Mouse (Mus musculus) adrenal gland, adult 18-20 months (tissue): ENCODE results near the gene Ptma. TPM values are rescaled to one million over a fixed set of nuclear protein-coding genes. Genes with fewer than 3 reads are reported as not detected.
"Not testable (repeated sequence)": the region's sequence is repeated elsewhere in the genome, so short reads cannot be mapped to it uniquely, and the experiment has no call there.

Experiments used
- DNase-seq, 2 experiments: peaks; one replicate each; pipeline ENCODE4 v3.0.0; 2021 to 2022; ENCODE audit warnings: low spot score in 2 of 2
- long read RNA-seq, 2 experiments: library from polyadenylated mRNA; stranded (forward); transcript quantifications; one replicate each; pipeline ENCODE4 v2.0.0; 2021
- total RNA-seq, 2 experiments: library from RNA; stranded (reverse); gene quantifications; 1 replicate in 1 of 2; 2 replicates in 1 of 2; pipeline ENCODE4 v1.2.3; 2021

Gene Ptma
- total RNA-seq = 100 to 1,000 TPM; 463 to 486 TPM
- long read RNA-seq, experiment 1, transcript Ptma-201 (5 exons, 1,216 nt) = major isoform, 97 of 104 reads
- long read RNA-seq, experiment 1, partial matches to known transcripts = 2 of 104 reads
- long read RNA-seq, experiment 1, other reads (novel, unspliced or antisense) = 5 of 104 reads
- long read RNA-seq, experiment 2, transcript Ptma-201 (5 exons, 1,216 nt) = major isoform, 277 of 296 reads
- long read RNA-seq, experiment 2, partial matches to known transcripts = 7 of 296 reads
- long read RNA-seq, experiment 2, other reads (novel, unspliced or antisense) = 11 of 296 reads

GRCm38 (mm10) chr1:86526116-86526788, at the start of gene Ptma:
Ptma (plus strand) TSS chr1:86526726.
- peak; percentile 91 to 96 for DNase-seq

- DNase-seq = no peak
Measured at GRCm38 (mm10) chr1:86477738-86478285, 48.7 kb upstream of the Ptma start.

- DNase-seq = no peak
Measured at GRCm38 (mm10) chr1:86479099-86479825, 47.3 kb upstream of the Ptma start.

- DNase-seq = no peak
Measured at GRCm38 (mm10) chr1:86480288-86480687, 46.2 kb upstream of the Ptma start.

GRCm38 (mm10) chr1:86480735-86481447, 45.6 kb upstream of the Ptma start:
- DNase-seq = no peak

DNA sequence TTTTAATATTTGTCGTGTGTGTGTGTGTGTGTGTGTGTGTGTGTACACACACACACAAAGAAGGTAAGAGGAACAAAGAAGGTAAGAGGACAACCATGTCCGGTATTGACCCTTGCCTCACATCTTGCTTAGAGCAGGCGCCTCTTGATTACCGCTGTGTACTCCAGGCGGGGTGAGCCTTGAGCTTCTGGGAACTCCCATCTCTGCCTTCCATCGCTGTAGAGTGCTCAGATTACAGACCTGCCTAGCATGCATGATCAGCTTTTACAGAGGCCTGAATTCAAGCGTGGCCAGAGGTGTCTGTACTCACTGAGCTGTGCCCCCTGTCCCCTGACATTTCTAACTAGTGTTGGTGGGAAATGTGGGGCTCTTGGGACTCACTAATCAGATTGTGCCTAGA, 45.1 kb upstream of the Ptma start:
- no peak for DNase-seq

DNA sequence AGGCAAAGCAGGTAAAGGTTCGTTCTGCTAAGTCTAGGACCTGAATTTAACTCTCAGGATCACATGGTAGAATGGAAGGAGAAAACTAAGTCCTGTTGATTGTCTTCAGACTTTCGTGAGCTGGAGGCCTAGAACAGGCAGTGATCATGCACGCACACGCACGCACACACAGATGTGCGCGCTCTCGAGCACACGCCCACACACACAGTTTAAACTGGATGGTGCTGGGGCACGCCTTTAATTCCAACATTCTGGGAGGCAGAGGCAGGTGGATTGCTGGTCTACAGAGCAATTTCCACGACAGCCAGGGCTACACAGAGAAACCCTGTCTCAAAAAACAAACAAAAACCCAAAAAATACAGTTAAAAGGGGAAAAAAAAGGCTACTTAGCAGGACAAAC, 44.2 kb upstream of the Ptma start:
- no peak for DNase-seq

GRCm38 (mm10) chr1:86482761-86483160, 43.8 kb upstream of the Ptma start:
- no peak for DNase-seq

DNA sequence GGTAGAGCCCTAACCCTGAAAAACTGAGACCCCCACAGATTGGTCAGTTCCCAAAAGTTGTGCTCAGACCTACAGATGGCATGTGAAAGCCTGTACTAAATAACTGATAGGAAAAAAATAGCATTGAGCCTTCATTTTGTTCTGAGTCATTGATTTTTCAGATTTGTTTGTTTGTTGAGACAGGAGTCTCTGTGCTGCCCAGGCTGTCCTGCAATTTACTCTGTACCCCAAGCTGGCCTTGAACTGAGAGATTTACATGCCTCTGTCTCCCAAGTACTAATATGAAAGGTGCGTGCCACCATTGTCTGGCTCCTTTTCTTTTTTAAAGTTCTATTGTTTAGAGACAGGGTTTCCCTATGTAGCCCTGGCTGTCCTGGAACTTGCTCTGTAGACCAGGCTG, 41.2 kb upstream of the Ptma start:
- no peak for DNase-seq

- DNase-seq = not testable (repeated sequence)
Measured at GRCm38 (mm10) chr1:86485858-86486257, 40.7 kb upstream of the Ptma start.

DNA sequence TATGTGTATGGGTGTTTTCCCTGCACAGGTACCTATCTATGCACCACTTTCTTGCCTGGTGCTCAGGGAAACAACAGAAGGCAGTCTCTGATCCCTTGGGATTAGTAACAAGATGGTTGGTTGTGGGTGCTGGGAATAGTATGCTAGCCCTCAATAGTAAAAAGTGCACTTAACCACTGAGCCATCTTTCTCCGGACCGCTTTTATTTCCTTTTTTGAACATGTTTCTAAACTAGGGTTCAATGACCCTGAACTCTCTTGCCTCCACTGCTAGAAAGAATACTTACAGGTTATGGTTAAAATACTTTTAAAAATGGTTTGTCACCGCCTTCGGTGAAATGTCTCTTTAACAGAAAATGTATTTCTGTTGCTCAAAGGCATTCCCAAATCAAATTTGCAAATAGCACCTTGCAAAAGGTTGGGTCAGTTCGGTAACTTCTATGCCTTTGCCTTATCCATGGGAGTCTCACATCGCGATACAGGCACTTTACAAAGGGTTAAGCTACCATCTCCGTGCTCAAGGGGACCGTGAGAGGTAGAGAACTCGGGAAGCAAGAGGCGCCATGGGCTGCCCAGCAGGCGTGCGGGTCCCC, 39.7 kb upstream of the Ptma start:
- DNase-seq = no peak

DNA sequence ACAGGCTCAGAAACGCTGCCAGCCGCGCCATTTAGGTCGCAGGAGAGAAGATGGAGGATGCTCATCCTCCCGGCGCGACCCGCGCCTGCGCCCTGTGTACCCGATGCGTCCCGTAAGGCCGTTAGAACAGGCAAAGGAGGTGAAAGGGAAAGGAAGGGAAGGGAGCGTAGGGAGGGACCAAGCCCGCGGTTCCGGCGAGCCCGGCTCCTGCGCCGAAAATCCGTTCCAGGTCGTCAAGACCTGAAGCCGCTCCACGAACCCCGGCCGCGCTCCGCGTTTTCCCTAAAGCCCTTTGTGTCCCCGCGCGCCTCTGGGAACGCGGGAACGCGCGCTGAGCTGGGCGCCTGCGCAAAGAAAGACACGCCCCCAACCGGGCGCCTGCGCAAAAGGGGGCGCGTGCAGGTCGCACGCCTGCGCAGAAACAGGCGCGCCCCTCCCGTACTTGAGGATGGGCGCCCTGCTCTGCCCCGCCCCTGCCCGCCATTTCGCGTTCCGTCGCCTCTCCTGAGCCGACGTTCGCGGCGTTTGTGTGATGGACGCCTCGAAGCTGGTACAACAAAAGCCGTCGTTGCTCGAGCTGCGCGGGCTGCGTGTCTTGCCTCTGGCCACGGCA, 39.1 kb upstream of the Ptma start:
- DNase-seq = peak; percentile 99 to 100

- no peak for DNase-seq
Measured at GRCm38 (mm10) chr1:86487908-86488314, 38.6 kb upstream of the Ptma start.

DNA sequence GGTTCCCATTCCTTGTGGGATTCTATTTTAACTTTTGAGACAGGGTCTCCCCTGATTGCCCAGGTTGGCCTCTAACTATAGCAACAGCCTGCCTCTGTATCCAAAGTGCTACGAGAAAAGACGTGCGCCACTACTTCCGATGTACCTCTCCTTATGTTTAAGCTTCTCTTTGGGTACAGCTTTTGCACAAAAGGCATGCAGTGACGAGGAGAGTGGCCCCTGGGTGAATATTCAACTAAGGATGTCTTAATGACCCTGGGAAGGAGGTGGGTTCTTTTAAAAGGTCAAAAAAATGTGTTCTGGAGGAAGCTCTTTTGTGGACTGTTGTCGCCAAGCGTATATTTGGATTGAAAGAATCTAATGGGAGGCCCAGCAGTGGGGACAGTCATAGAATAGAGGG, 38.2 kb upstream of the Ptma start:
- no peak for DNase-seq

DNA sequence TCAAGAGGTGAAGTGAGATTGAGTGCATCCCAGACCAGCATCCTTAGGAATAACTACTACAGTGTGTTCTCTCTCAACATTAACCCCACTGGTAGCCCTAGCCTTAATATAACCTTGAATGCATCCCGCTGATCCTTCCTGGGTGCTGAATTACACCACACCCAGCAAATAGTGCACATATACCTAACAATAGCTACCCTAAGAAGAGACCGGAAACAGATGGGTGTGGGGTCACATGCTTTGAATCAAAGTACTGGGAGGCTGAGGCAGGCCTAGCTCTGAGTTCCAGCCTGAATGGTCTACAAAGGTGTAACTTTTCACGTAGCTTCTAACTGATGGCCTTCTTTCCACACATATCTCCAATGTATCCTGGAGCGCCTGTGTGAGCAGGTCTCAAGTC, 37.8 kb upstream of the Ptma start:
- no peak for DNase-seq

DNA sequence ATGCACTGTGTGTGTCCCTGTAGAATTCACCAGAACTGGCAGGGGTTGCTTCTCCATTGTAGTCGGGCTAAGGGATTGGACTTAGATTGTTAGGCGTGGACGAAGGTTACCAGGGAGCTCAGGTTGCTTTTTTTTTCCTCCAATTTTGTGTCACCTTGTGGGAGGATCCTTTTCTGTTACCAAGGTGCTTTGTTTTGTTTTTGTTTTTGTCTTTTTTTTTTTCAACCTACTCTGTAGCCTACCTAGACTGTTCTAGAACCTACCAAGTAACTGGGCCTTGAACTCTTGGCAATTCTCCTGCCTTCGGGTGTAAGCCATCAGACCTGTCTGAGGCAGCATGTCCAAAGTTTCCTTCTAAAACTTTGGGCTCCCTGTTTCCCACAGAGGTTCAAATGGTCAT, 36.6 kb upstream of the Ptma start:
- no peak for DNase-seq

GRCm38 (mm10) chr1:86490697-86491096, 35.8 kb upstream of the Ptma start:
- no peak for DNase-seq

DNA sequence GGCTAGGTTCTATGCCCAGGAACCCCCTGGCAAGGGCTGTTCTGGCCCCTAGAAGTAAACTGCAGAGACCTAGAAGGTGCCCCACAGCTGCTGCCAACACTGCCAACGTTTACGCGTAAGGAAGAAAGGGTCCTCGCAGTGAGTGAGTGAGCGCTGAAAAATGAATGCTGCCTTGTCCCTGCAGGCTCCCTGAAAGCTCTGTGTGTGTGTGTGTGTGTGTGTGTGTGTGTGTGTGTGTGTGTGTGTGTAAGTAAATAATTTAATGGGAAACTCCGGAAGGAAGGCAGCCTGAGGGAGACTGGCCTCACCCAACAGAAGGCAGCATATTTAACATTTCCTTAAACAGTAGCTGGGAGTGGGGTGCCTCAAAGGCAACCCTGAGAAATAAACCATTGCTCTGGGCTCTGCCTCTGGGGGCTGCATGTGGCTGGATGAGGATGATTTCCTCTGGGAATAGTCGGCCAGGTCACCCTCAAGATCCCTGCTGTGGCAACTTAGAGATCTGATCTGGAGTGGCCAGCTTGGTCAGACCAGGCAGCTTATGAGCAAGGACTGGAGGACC, 34.9 kb upstream of the Ptma start:
- DNase-seq = no peak

GRCm38 (mm10) chr1:86492095-86493070, 34.1 kb upstream of the Ptma start:
- DNase-seq = no peak
